Comparison of ENCODE assay signal across 8 mouse cellular contexts in genomic region chrX:103356287-103356686, GRCm38 (mm10). TPM values are rescaled to one million over a fixed set of nuclear protein-coding genes. Genes with fewer than 3 reads are reported as not detected.
DNase-seq lines count a peak whose midpoint lies in the region; ATAC-seq and TF ChIP-seq lines count a peak whose summit lies in the region.

Chic1 (plus strand) TSS chrX:103356476.

- peak within 1 kb of the TSS; percentile 78 for H3K9ac ChIP-seq in forebrain, embryonic 13.5 days
- H3K9ac ChIP-seq in liver, embryonic 15.5 days, result no peak within 1 kb of the TSS

- no peak for TF ChIP-seq POLR2A in brain, embryonic 14.5 days (IDR thresholded peaks at IDR 0.05; ENCODE audit: borderline replicate concordance, extremely low read depth, insufficient read depth, insufficient read length, poor library complexity, severe bottlenecking)
- TF ChIP-seq POLR2A in olfactory bulb, adult 2 months (IDR thresholded peaks at IDR 0.05; ENCODE audit: insufficient read depth, low read depth, low read length), result peak; percentile 33; the same call in 1 of the 2 replicates

- H3K36me3 ChIP-seq in forebrain, embryonic 13.5 days (ENCODE audit: poor library complexity, severe bottlenecking), result no peaks in the 10 kb centered on the region
- H3K36me3 ChIP-seq in liver, embryonic 15.5 days (replicated peaks), result no peaks in the 10 kb centered on the region

- H3K4me2 ChIP-seq in forebrain, embryonic 13.5 days, result peak within 1 kb of the TSS; percentile 60
- H3K4me2 ChIP-seq in liver, embryonic 15.5 days, result peak within 1 kb of the TSS; percentile 55

- peak within 1 kb of the TSS; percentile 56 for H3K4me3 ChIP-seq in forebrain, embryonic 13.5 days
- peak within 1 kb of the TSS; percentile 43 for H3K4me3 ChIP-seq in liver, embryonic 15.5 days (replicated peaks)
- peak within 1 kb of the TSS; percentile 67 for H3K4me3 ChIP-seq in olfactory bulb, adult 2 months (ENCODE audit: insufficient read depth, low read depth, low read length)

- no peaks in the 10 kb centered on the region for H3K9me3 ChIP-seq in forebrain, embryonic 13.5 days (replicated peaks)
- no peaks in the 10 kb centered on the region for H3K9me3 ChIP-seq in liver, embryonic 15.5 days (replicated peaks)

- intact Hi-C loops in heart, postnatal 10 days (cut with DNase I), result no loop called here

- 14% methylated on average over 33 of the region's 34 CpGs for WGBS in forebrain, embryonic 13.5 days
- WGBS in liver, embryonic 15.5 days (ENCODE audit: insufficient replicate concordance), result 12% methylated on average over 34 of the region's 34 CpGs
- WGBS in olfactory bulb, adult 2 months, result 16% methylated on average over 31 of the region's 34 CpGs

- peak within 1 kb of the TSS; percentile 61 for H3K27ac ChIP-seq in forebrain, embryonic 13.5 days
- H3K27ac ChIP-seq in liver, embryonic 15.5 days (replicated peaks), result no peak within 1 kb of the TSS
- peak within 1 kb of the TSS; percentile 72 for H3K27ac ChIP-seq in olfactory bulb, adult 2 months (ENCODE audit: insufficient read depth, low read depth, low read length)

- DNase-seq in CD4-positive helper T cell, adult 2 months (ENCODE audit: low read depth, low spot score), result peak; percentile 65
- DNase-seq in brain, embryonic 14.5 days (ENCODE audit: low read depth), result peak; percentile 97
- DNase-seq in heart, postnatal 10 days, result peak; percentile 70 to 74
- DNase-seq in kidney, postnatal 4 days, result peak; percentile 83 to 89
- peak; percentile 5 for DNase-seq in thymus, postnatal 0 days (ENCODE audit: low spot score)

- peaks cover 45% of the 10 kb centered on the region for H3K27me3 ChIP-seq in forebrain, embryonic 13.5 days
- peaks cover 57% of the 10 kb centered on the region for H3K27me3 ChIP-seq in liver, embryonic 15.5 days

- peak; percentile 97 for ATAC-seq in forebrain, embryonic 13.5 days
- no peak for ATAC-seq in liver, embryonic 15.5 days (ENCODE audit: insufficient read depth)

- TF ChIP-seq CTCF in brain, embryonic 14.5 days (IDR thresholded peaks at IDR 0.05; ENCODE audit: borderline replicate concordance, extremely low read depth, insufficient read depth, insufficient read length), result no peak
- no peak for TF ChIP-seq CTCF in olfactory bulb, adult 2 months (IDR thresholded peaks at IDR 0.05; ENCODE audit: insufficient read depth, low read depth, low read length)

- H3K4me1 ChIP-seq in forebrain, embryonic 13.5 days, result no peaks in the 10 kb centered on the region
- H3K4me1 ChIP-seq in liver, embryonic 15.5 days (replicated peaks), result no peaks in the 10 kb centered on the region
- no peaks in the 10 kb centered on the region for H3K4me1 ChIP-seq in olfactory bulb, adult 2 months (ENCODE audit: control insufficient read depth, insufficient read depth, low read length)

RNA-seq across cellular contexts. Expression of gene Chic1, which starts in this region (rescaled TPM):
- 7.0 and 8.7 TPM in 2 replicates for polyA plus RNA-seq in brain, embryonic 14.5 days (2012; rRNA removed)
- polyA plus RNA-seq in forebrain, embryonic 13.5 days (2015; fragmentation: Nextera tagmentation; extraction: Ambion mirVana), result 6.7 and 6.9 TPM in 2 replicates
- total RNA-seq in heart, postnatal 10 days (2021), result 1 to 10 TPM; 1.2 to 1.3 TPM
- 0.30 and 0.31 TPM in 2 replicates for polyA plus RNA-seq in liver, embryonic 15.5 days (2015; fragmentation: Nextera tagmentation; extraction: Ambion mirVana)
- polyA plus RNA-seq in olfactory bulb, adult 2 months (2012; ENCODE audit: insufficient read depth, insufficient read length, low replicate concordance, missing spikeins), result not detected in 2 replicates
- polyA plus RNA-seq in thymus, postnatal 0 days (2015; fragmentation: Nextera tagmentation; extraction: Ambion mirVana), result 0.28 and 0.48 TPM in 2 replicates

Comparison
In these comparisons a context has a peak if more than half of its experiments do, and no peak if none do; other contexts are left out.
1. Peak in DNase-seq in thymus, postnatal 0 days; RNA of the gene not detected or under 1 TPM.
2. DNase-seq: peak in every context shown above with its lines; median percentile 97 in brain, embryonic 14.5 days; 86 in kidney, postnatal 4 days; 72 in heart, postnatal 10 days; 65 in CD4-positive helper T cell, adult 2 months; 5 in thymus, postnatal 0 days.